Mouse (Mus musculus) frontal cortex, adult (tissue): ENCODE measurements around the gene Nfe2l1.
"Not testable (repeated sequence)": the region's sequence is repeated elsewhere in the genome, so short reads cannot be mapped to it uniquely, and the experiment has no call there.

Experiments used
- ATAC-seq: cut with Nextera tagmentation; 2 replicates; pipeline ENCODE4 v1.9.2; 2017; ENCODE audit warnings: mild to moderate bottlenecking, moderate library complexity, mixed read lengths; ENCODE audit not compliant: low TSS enrichment

Nfe2l1 gene

DNA sequence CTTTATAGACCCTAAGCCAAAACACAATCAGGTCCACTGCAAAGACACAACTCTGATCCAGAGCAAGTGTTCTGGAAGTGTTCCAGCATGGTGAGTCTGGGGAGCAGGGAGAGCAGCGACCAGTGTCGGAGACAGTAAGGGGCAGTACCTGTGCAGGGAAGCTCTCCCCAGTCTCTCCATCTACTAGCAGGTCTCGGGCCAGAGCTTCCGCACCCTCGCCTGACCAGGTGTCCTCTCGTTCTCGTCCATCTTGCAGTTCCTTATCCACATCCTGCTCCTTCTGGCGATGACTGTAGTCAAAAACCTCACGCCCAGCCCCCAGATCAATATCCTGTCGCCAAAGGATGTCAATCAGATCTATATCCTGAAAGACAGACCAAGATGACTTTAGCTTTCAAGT lies 7.8 kb downstream of the Nfe2l1 start:
- ATAC-seq, result no peak

GRCm38 (mm10) chr11:96818128-96818710 lies 11.5 kb downstream of the Nfe2l1 start:
- ATAC-seq, result peak; percentile 35

- no peak for ATAC-seq
Measured at GRCm38 (mm10) chr11:96816979-96817378, 12.8 kb downstream of the Nfe2l1 start.

GRCm38 (mm10) chr11:96816494-96816893 lies 13.3 kb downstream of the Nfe2l1 start:
- no peak for ATAC-seq

DNA sequence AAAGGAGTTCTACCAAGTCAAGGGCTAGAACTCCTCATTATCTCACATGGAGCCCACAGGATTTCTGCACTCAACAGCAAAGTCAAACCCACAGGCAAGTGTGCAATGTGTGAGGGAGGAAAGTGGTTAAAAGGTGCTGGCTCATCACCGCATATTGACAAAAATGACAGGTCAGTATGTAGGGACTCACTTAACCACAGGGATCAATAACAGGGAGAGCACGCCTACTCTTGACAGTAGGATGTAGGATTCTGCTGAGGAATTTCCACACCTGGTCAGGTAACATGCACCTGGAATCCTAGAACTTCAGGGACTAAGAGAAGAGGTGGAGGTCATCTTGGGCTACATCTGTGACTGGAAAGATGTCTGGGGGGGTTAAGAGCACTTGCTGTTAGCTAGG lies 13.9 kb downstream of the Nfe2l1 start:
- no peak for ATAC-seq

DNA sequence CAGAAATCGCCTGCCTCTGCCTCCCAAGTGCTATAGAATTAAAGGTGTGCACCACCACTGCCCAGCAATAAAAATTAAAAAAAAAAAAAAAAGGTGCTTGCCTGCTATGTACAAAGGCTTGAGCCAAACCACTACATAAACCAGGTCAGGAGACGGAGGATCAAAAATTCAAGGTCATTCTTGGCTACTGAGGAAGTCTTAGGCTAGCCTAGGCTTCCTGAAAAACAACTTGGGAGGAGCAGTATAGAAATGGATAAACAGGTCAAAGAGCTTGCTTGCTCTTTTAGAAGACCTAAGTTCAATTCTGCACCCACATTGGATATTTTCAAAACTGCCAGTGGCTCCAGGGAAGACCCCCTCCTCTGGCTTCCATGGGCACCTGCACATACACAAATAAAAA lies 15.3 kb downstream of the Nfe2l1 start:
- ATAC-seq, result no peak

DNA sequence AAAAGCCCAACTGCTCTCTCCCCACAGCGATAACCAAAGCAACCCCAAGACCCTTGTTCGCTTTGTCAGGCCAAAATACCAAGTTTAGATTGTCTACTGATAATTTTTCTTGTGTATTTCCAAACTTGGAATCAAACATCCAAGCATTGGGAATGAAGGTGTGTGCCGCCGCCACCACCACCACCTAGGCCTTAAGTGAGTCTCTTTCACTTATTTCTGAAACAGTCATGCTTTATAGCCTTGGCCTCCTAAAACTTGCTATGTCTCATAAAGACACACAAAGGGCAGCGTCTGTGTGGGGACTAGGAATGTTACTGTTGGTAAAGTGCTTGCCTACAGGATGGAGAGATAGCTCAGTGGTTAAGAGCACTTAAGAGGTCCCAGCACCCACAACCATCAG lies 15.8 kb downstream of the Nfe2l1 start:
- no peak for ATAC-seq

- no peak for ATAC-seq
Measured at GRCm38 (mm10) chr11:96813455-96813854, 16.3 kb downstream of the Nfe2l1 start.

GRCm38 (mm10) chr11:96811188-96811587 lies 18.6 kb downstream of the Nfe2l1 start:
- ATAC-seq, result not testable (repeated sequence)

DNA sequence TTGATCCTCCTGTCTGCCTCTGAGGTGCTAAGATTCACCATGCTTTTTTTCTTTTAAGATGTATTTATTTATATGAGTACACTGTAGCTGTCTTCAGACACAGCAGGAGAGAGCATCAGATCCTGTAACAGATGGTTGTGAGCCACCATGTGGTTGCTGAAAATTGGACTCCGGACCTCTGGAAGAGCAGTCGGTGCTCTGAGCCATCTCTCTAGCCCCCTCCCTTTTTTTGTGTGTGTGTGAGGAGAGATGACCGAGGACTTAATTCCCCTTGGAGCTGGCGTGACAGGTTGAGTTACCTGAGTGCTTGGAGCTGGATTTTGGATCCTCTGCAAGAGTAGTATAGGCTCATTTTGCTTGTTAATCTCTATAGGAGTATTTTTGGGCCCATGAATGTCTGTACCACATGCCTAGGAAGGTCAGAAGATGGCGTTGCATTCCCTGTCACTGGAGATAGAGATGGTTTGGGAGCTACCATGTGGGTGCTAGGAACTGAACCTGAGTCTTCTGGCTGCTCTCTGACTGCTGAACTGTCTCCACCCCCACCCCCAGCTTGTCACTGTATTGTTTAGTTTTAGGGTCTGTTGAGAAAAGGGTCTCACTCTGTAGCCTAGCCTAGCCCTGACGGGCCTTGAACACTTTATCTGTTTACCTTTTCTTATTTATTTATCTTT lies 20.1 kb downstream of the Nfe2l1 start:
- no peak for ATAC-seq

- peak; percentile 55; the same call in 1 of the 2 replicates for ATAC-seq
Measured at GRCm38 (mm10) chr11:96808066-96808465, 21.7 kb downstream of the Nfe2l1 start.

- no peak for ATAC-seq
Measured at GRCm38 (mm10) chr11:96805606-96806005, 24.2 kb downstream of the Nfe2l1 start.

DNA sequence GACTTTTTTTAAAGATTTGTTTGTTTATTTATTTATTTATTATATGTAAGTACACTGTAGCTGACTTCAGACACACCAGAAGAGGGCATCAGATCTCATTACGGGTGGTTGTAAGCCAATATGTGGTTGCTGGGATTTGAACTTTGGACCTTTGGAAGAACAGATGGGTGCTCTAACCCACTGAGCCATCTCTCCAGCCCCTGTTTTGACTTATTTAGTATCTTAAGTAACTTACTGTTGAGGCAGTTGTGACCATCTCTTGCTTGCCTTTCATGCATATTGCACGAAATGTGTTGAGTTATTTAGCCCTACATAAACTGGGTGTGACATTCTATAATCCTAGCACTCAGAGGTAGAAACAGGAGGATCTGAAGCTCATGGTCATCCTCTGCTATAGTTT lies 30.3 kb downstream of the Nfe2l1 start:
- ATAC-seq, result no peak

GRCm38 (mm10) chr11:96796586-96796985 lies 33.2 kb downstream of the Nfe2l1 start:
- no peak for ATAC-seq

DNA sequence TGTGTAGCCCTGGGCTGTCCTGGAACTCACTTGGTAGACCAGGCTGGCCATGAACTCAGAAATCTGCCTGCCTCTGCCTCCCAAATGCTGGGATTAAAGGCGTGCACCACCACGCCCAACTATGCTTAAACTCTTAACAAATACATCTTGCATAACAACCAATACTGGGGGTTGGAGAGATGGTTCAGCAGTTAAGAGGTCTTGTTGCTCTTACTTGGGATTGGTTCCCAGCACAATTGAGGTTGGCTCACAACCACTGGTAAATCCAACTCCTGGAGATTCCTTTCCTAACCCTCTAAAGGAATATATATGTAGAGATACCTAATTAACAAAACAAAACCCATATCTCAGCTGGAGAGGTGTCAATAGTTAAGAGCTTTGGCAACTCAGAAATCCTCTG lies 33.7 kb downstream of the Nfe2l1 start:
- no peak for ATAC-seq

GRCm38 (mm10) chr11:96795491-96795890 lies 34.3 kb downstream of the Nfe2l1 start:
- ATAC-seq, result no peak

DNA sequence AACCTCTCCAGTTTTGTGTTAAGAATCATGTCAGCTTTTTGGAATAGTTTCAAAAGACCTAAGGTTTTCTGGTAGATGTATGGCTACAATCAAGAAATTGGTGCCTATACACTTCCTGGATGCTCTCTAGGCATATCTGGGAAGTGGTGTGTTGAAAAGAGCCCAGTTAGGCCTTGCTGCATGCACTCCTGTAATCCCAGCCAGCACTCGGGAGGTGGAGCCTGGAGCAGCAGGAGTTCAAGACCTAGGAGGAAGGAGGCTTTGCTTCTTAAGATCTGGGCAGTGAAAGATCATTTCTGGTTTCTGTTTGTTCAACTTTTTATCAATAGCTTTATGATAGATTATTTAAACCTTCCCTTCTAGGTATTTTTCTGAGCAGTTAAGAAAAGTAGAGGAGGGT lies 39.1 kb downstream of the Nfe2l1 start:
- ATAC-seq, result no peak

GRCm38 (mm10) chr11:96789990-96790389 lies 39.8 kb downstream of the Nfe2l1 start:
- no peak for ATAC-seq

- peak; percentile 99 for ATAC-seq
Measured at GRCm38 (mm10) chr11:96788871-96789795, 40.6 kb downstream of the Nfe2l1 start, which contains the start of gene Cbx1. Cbx1 (plus strand) TSS chr11:96789127.

- no peak for ATAC-seq
Measured at GRCm38 (mm10) chr11:96786731-96787450, 42.9 kb downstream of the Nfe2l1 start.

DNA sequence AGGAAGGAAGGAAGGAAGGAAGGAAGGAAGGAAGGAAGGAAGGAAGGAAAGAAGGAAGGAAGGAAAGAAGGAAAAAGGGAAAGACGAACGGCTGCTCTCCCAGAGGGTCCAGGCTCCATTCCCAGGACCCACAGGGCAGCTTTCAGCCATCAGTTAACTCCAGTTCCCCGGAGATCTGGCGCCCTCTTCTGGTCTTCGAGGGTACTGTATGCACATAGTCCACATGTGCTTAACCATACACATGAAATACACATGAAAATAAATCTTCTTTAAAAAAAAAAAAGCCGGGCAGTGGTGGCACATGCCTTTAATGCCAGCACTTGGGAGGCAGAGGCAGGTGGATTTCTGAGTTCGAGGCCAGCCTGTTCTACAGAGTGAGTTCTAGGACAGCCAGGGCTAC lies 44.9 kb downstream of the Nfe2l1 start:
- ATAC-seq, result not testable (repeated sequence)

DNA sequence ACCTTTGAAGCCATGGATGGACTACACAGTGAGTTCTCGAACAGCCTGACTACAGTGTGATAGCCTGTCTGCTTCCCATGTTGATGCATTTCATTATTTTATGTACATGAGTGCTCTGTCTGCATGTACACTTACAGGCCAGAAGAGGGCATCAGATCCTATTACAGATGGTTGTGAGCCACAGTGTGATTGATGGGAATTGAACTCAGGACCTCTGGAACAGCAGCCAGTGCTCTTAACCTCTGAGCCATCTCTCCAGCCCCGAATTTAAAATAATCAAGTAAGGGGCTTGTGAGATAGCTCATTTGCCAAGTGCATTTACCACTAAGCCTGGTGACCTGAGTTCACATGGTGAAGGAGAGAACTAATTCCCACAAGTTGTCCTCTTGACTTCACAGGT lies 48.3 kb downstream of the Nfe2l1 start:
- ATAC-seq, result no peak
